Mouse (Mus musculus): Measurements from ENCODE around the gene Rnf220.

Gene Rnf220

GRCm38 (mm10) chr4:117496482-117497165 is at the start of gene Rnf220:
TSS of gene Rnf220 (minus strand) at chr4:117497052.
- peak within 1 kb of the TSS; percentile 86 for H3K4me3 ChIP-seq (replicated peaks; ENCODE audit: low read length)
- no peaks in the 10 kb centered on the region for H3K36me3 ChIP-seq (ENCODE audit: insufficient read depth, low read length)
- TF ChIP-seq NANOG (IDR thresholded peaks at IDR 0.05; ENCODE audit: borderline replicate concordance, low read length) (no peak), POU5F1 (IDR thresholded peaks at IDR 0.05; ENCODE audit: borderline replicate concordance, low read length) (no peak), CTCF (conservative IDR thresholded peaks at IDR 0.05; ENCODE audit: low read length) (no peak)
- peaks cover 31% of the 10 kb centered on the region for H3K4me1 ChIP-seq (replicated peaks; ENCODE audit: low read depth, low read length)
- peaks cover 56% of the 10 kb centered on the region for H3K27me3 ChIP-seq (ENCODE audit: insufficient read depth, low read length)
- H3K9me3 ChIP-seq (ENCODE audit: low read length): peaks cover 2% of the 10 kb centered on the region

- Histone ChIP-seq H3K27me3 (ENCODE audit: insufficient read depth, low read length) (peaks cover 42% of the 10 kb centered on the region), H3K4me3 (replicated peaks; ENCODE audit: low read length) (no peak overlapping the region), H3K4me1 (replicated peaks; ENCODE audit: low read depth, low read length) (peaks cover 17% of the 10 kb centered on the region), H3K9me3 (ENCODE audit: low read length) (no peaks in the 10 kb centered on the region), H3K36me3 (ENCODE audit: insufficient read depth, low read length) (no peaks in the 10 kb centered on the region)
- no peak for TF ChIP-seq POU5F1 (IDR thresholded peaks at IDR 0.05; ENCODE audit: borderline replicate concordance, low read length)
- no peak for TF ChIP-seq NANOG (IDR thresholded peaks at IDR 0.05; ENCODE audit: borderline replicate concordance, low read length)
- TF ChIP-seq CTCF (conservative IDR thresholded peaks at IDR 0.05; ENCODE audit: low read length): no peak
Measured at GRCm38 (mm10) chr4:117546616-117547015, 49.8 kb upstream of the Rnf220 start.

GRCm38 (mm10) chr4:117545448-117545847 is 48.6 kb upstream of the Rnf220 start:
- Histone ChIP-seq H3K27me3 (ENCODE audit: insufficient read depth, low read length) (peaks cover 44% of the 10 kb centered on the region), H3K36me3 (ENCODE audit: insufficient read depth, low read length) (no peaks in the 10 kb centered on the region), H3K9me3 (ENCODE audit: low read length) (no peaks in the 10 kb centered on the region), H3K4me3 (replicated peaks; ENCODE audit: low read length) (no peak overlapping the region), H3K4me1 (replicated peaks; ENCODE audit: low read depth, low read length) (peaks cover 6% of the 10 kb centered on the region)
- no peak for TF ChIP-seq POU5F1 (IDR thresholded peaks at IDR 0.05; ENCODE audit: borderline replicate concordance, low read length)
- no peak for TF ChIP-seq CTCF (conservative IDR thresholded peaks at IDR 0.05; ENCODE audit: low read length)
- no peak for TF ChIP-seq NANOG (IDR thresholded peaks at IDR 0.05; ENCODE audit: borderline replicate concordance, low read length)

- Histone ChIP-seq H3K9me3 (ENCODE audit: low read length) (no peaks in the 10 kb centered on the region), H3K27me3 (ENCODE audit: insufficient read depth, low read length) (peaks cover 63% of the 10 kb centered on the region), H3K4me1 (replicated peaks; ENCODE audit: low read depth, low read length) (no peaks in the 10 kb centered on the region), H3K4me3 (replicated peaks; ENCODE audit: low read length) (no peak overlapping the region), H3K36me3 (ENCODE audit: insufficient read depth, low read length) (no peaks in the 10 kb centered on the region)
- TF ChIP-seq NANOG (IDR thresholded peaks at IDR 0.05; ENCODE audit: borderline replicate concordance, low read length) (no peak), CTCF (conservative IDR thresholded peaks at IDR 0.05; ENCODE audit: low read length) (no peak), POU5F1 (IDR thresholded peaks at IDR 0.05; ENCODE audit: borderline replicate concordance, low read length) (no peak)
Measured at GRCm38 (mm10) chr4:117540571-117540970, 43.7 kb upstream of the Rnf220 start.

GRCm38 (mm10) chr4:117539329-117539980 is 42.6 kb upstream of the Rnf220 start:
- Histone ChIP-seq H3K27me3 (ENCODE audit: insufficient read depth, low read length) (peaks cover 67% of the 10 kb centered on the region), H3K36me3 (ENCODE audit: insufficient read depth, low read length) (no peaks in the 10 kb centered on the region), H3K4me1 (replicated peaks; ENCODE audit: low read depth, low read length) (no peaks in the 10 kb centered on the region), H3K4me3 (replicated peaks; ENCODE audit: low read length) (no peak overlapping the region), H3K9me3 (ENCODE audit: low read length) (no peaks in the 10 kb centered on the region)
- TF ChIP-seq POU5F1 (IDR thresholded peaks at IDR 0.05; ENCODE audit: borderline replicate concordance, low read length) (no peak), NANOG (IDR thresholded peaks at IDR 0.05; ENCODE audit: borderline replicate concordance, low read length) (no peak), CTCF (conservative IDR thresholded peaks at IDR 0.05; ENCODE audit: low read length) (no peak)

- no peaks in the 10 kb centered on the region for H3K36me3 ChIP-seq (ENCODE audit: insufficient read depth, low read length)
- peaks cover 61% of the 10 kb centered on the region for H3K27me3 ChIP-seq (ENCODE audit: insufficient read depth, low read length)
- no peak overlapping the region for H3K4me3 ChIP-seq (replicated peaks; ENCODE audit: low read length)
- H3K9me3 ChIP-seq (ENCODE audit: low read length): no peaks in the 10 kb centered on the region
- H3K4me1 ChIP-seq (replicated peaks; ENCODE audit: low read depth, low read length): no peaks in the 10 kb centered on the region
- TF ChIP-seq NANOG (IDR thresholded peaks at IDR 0.05; ENCODE audit: borderline replicate concordance, low read length): no peak
- no peak for TF ChIP-seq POU5F1 (IDR thresholded peaks at IDR 0.05; ENCODE audit: borderline replicate concordance, low read length)
- no peak for TF ChIP-seq CTCF (conservative IDR thresholded peaks at IDR 0.05; ENCODE audit: low read length)
Measured at GRCm38 (mm10) chr4:117537002-117537401, 40.1 kb upstream of the Rnf220 start.

- Histone ChIP-seq H3K9me3 (ENCODE audit: low read length) (no peaks in the 10 kb centered on the region), H3K27me3 (ENCODE audit: insufficient read depth, low read length) (peaks cover 59% of the 10 kb centered on the region), H3K4me3 (replicated peaks; ENCODE audit: low read length) (no peak overlapping the region), H3K4me1 (replicated peaks; ENCODE audit: low read depth, low read length) (no peaks in the 10 kb centered on the region), H3K36me3 (ENCODE audit: insufficient read depth, low read length) (no peaks in the 10 kb centered on the region)
- no peak for TF ChIP-seq NANOG (IDR thresholded peaks at IDR 0.05; ENCODE audit: borderline replicate concordance, low read length)
Measured at GRCm38 (mm10) chr4:117535496-117536200, 38.8 kb upstream of the Rnf220 start.

GRCm38 (mm10) chr4:117529843-117530242 is 33.0 kb upstream of the Rnf220 start:
- no peak overlapping the region for H3K4me3 ChIP-seq (replicated peaks; ENCODE audit: low read length)
- no peaks in the 10 kb centered on the region for H3K9me3 ChIP-seq (ENCODE audit: low read length)
- H3K4me1 ChIP-seq (replicated peaks; ENCODE audit: low read depth, low read length): peaks cover 5% of the 10 kb centered on the region; the same call in 1 of the 2 replicates
- no peaks in the 10 kb centered on the region for H3K36me3 ChIP-seq (ENCODE audit: insufficient read depth, low read length)
- peaks cover 53% of the 10 kb centered on the region for H3K27me3 ChIP-seq (ENCODE audit: insufficient read depth, low read length)
- no peak for TF ChIP-seq NANOG (IDR thresholded peaks at IDR 0.05; ENCODE audit: borderline replicate concordance, low read length)
- no peak for TF ChIP-seq CTCF (conservative IDR thresholded peaks at IDR 0.05; ENCODE audit: low read length)
